Mouse (Mus musculus) CH12F3 (cell line): ENCODE measurements at regions not wholly inside any gene's neighbourhood (a gene's known extent, or its start where the extent isn't known, plus 50 kb on each side); places are given as distances from the start of the nearest gene placed in this dataset.

Experiments used
- in situ Hi-C: fragments of 300-500 bp; cut with MboI; formaldehyde crosslinking; loops from 2 replicates; pipeline ENCODE4 v1.14.3; 2020; ENCODE audit warnings: low sequenced_read_pairs

DNA sequence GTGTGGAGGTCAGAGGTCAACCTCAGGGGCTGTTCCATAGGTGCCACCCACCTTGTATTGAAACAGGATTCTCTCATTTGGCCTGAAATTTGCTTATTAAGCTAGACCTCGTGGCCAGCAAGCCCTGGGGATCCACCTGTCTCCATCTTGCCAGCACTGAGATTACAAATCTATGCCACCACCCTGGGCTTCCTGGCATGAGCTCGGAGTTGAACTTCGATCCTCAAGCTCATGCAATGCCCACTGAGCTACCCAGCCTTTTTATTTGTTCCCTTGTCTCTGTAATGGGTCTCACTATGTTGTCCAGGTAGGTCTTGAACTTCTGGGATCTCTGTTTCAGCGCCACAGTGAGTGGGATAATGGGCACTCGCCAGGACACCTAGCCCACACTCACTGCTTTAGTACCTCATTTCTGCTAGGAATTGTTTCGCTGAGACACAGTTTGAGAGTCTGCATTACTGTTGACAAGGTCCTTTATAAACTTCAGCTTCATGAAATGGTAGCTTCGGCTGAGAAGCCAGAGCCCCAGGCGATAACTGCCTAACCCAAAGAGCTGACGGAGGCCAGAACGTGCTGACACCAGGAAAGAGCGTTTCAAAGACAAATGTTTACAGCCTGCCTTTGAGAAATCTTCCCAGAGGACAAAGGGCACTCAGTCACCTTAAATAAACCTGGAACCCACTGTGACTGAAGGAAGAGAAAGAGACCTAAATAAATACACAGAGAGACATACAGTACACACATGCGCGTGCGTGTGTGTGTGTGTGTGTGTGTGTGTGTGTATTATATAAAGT is 50.6 kb upstream of the Foxn2 start:
- in situ Hi-C loops = no loop called here
